Mouse (Mus musculus): ENCODE results near the gene Acsm1.
"Not testable (repeated sequence)": the region's sequence is repeated elsewhere in the genome, so short reads cannot be mapped to it uniquely, and the experiment has no call there.

Acsm1 gene

GRCm38 (mm10) chr7:119606664-119607076, at the start of gene Acsm1:
Gene Acsm1, plus strand, starts transcription at chr7:119607026.
- DNase-seq = no peak

- DNase-seq = no peak
These were observed 46.9 kb upstream of the Acsm1 start for GRCm38 (mm10) chr7:119559789-119560451.

GRCm38 (mm10) chr7:119560452-119560835, 46.4 kb upstream of the Acsm1 start:
- no peak for DNase-seq

GRCm38 (mm10) chr7:119561441-119561840, 45.4 kb upstream of the Acsm1 start:
- no peak for DNase-seq

GRCm38 (mm10) chr7:119562476-119562875, 44.4 kb upstream of the Acsm1 start:
- DNase-seq = not testable (repeated sequence)

- no peak for DNase-seq
These were observed 12.2 kb upstream of the Acsm1 start for GRCm38 (mm10) chr7:119594530-119595107.

GRCm38 (mm10) chr7:119595306-119595705, 11.5 kb upstream of the Acsm1 start:
- no peak for DNase-seq

GRCm38 (mm10) chr7:119596536-119596935, 10.3 kb upstream of the Acsm1 start:
- no peak for DNase-seq

DNA sequence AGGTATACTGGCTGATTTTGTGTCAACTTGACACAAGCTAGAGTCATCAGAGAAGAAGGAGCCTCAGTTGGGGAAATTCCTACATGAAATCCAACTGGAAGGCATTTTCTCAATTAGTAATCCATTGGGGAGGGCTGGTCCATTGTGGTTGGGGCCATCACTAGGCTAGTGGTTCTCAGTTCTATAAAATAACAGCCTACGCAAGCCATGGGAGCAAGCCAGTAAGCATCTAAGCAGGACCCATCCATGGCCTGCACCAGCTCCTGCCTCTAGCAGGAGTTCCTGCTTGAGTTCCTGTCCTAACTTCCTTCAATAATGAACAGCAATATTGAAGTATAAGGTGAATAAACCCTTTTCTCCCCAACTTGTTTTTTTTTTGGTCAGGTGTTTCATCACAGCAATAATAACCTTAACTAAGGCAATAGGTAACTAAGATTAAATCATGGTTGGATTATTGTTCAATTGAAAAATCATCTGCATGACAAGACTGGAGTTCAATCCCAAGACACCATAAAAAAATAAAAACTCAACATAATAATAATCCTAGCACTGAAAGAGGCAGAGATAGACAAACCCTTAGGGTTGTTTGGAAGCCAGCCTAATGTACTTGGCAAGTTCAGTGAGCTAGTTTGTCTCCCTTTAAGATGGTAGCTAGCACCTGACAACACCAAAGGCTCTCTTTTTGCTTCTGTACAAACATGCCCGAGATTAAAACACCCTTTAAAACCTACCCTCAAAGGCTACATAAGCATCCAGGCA, 5.5 kb upstream of the Acsm1 start:
- DNase-seq = no peak

- DNase-seq = no peak
These were observed 4.9 kb upstream of the Acsm1 start for GRCm38 (mm10) chr7:119601954-119602317.

DNA sequence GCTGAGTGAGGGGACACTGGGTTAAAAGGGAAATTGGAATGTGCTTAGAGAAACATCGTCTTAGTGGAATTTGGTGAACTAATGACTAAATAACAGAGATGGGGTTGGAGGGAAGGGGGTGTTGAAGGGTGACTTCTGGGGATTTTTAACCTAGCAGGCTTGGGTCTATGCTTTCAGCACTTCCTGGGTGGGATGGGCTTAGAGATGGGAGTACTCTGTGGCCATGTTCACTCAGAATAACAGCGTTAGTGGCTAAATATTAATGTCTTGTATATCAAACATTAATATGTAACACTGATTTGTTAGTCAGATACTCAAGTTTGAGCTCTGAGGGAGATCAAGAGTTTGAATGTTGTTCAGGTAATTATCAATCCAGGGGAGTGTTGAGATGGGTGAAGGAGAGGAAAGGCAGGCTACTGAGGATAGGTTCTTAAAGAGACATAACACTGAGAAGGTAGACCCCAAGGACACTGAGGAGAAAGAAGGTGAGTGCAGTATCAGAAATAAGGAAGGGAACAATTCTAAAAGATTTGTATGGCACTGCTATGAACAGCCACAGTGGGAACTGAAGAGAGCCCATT, 1.8 kb upstream of the Acsm1 start:
- no peak for DNase-seq

GRCm38 (mm10) chr7:119605926-119606663, 731 bp upstream of the Acsm1 start:
- no peak for DNase-seq

- DNase-seq = no peak
These were observed 1.1 kb downstream of the Acsm1 start for GRCm38 (mm10) chr7:119607796-119608515.

DNA sequence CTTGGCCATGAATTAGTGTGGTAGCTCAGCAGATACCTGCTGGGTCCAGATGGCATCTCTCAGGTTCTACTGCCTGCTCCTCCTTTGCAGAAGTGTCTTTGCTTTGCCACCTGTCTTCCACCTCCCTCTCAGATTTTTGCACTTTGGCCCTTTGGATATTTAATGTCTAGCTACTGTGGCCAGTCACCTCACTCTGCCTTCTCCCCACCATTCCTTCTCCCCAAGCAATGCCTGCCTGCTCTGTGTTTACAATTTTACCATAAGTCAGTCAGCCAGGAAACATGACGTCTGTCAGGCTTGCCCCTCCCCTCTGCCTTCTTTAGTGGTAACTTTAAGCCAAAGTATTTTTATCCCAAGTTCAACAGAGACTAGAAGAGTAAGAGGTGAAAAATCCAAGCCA, 9.7 kb downstream of the Acsm1 start:
- no peak for DNase-seq

DNA sequence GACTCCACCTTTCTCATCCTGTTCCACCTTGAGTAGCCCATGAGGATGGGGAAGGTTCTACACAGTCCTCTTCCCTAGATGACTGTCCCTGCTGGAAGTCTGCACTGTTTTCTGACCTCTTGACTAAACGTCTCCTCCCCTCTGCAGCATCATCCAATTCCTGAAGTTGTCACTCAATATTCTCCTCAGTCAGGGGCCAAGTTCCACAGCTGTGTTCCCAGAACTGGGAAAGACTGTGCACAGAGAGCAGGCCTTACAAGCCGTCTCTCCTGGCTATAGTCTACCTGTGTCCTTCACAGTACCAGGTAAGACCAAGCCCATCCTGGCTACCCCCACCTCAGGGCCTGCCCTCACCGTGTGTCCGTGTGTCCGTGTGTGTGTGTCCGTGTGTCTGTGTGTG, 10.8 kb downstream of the Acsm1 start:
- DNase-seq = no peak

DNA sequence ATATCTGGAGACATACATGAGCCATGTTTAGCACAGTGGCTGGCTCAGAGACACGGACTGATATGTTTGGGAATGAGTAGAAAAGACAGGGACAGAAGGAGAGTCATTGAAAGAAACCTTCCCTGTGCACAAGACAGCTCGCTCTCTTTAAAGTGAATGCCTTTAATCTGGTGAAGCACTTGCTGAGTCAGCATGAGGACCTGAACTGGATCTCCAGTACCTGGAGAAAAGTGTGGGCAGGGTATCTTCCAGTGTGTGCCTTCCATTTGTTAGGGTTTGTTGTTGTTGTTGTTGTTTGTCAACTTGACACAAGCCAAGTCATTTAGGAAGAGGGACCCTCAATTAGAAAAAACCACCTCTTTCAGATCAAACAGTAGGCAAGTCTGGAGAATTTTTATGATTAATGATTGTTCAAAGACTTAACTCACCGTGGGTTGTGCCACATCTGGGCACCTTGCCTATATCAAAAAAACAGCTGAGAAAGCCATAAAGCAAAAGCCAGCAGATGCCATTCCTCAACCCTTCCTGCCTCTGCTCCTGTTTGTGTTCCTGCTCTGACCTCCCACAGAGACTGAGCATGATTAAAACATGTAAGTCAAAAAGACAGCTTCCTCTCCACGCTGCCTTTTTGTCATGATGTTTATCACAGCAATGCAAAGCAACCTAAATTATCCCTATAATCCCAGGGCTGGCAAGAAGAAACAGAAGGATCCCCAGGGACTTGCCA, 11.5 kb downstream of the Acsm1 start:
- DNase-seq = no peak

DNA sequence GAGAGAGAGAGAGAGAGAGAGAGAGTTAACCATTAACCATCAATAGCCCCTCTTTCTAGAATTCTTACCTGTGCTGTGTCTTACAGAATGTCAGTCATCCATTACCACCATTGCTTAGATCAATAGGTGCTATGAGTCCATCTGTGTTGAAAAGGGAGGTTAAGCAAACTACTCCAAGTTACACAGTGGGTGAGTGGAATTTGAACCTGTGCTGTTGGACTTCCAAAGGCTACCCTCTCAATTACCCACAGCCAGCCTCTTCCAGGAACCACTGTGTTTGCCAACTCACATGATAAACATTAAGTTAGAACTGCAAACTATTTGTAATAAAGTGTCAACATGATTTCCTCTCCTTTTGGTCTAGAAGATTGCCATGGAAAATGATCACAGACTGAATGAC, 13.3 kb downstream of the Acsm1 start:
- no peak for DNase-seq

DNA sequence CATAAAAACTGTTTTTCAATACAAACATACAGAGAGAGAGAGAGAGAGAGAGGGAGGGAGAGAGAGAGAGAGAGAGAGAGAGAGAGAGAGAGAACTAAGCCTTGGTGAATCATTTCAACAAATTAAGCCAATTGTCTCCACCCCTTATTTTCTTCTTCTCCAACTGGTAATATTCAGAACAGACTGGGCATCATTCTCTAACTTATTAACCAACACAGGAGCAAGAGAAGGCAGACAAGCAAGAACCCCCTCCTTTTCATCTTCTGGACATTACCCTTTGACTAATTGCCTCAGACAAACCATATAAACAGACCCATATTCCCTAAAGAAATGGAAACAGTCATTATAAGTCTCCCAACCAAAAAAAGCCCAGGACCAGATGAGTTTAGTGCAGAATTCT, 31.9 kb downstream of the Acsm1 start:
- DNase-seq = no peak

- no peak for DNase-seq
These were observed 35.5 kb downstream of the Acsm1 start for GRCm38 (mm10) chr7:119642307-119642706.

GRCm38 (mm10) chr7:119667893-119668292, 61.1 kb downstream of the Acsm1 start:
- no peak for DNase-seq

GRCm38 (mm10) chr7:119670395-119670794, 63.6 kb downstream of the Acsm1 start:
- no peak for DNase-seq

GRCm38 (mm10) chr7:119670925-119671324, 64.1 kb downstream of the Acsm1 start:
- DNase-seq = peak; percentile 26

Data from thymus, postnatal 4 days (tissue).